Mouse (Mus musculus): ENCODE data around the gene Selenov. TPM values are rescaled to one million over a fixed set of nuclear protein-coding genes. Genes with fewer than 3 reads are reported as not detected.

Selenov gene
- total RNA-seq (2023), result not detected

GRCm38 (mm10) chr7:28290638-28291590 lies at the start of gene Selenov:
Gene Selenov, minus strand, starts transcription at chr7:28291186.

DNA sequence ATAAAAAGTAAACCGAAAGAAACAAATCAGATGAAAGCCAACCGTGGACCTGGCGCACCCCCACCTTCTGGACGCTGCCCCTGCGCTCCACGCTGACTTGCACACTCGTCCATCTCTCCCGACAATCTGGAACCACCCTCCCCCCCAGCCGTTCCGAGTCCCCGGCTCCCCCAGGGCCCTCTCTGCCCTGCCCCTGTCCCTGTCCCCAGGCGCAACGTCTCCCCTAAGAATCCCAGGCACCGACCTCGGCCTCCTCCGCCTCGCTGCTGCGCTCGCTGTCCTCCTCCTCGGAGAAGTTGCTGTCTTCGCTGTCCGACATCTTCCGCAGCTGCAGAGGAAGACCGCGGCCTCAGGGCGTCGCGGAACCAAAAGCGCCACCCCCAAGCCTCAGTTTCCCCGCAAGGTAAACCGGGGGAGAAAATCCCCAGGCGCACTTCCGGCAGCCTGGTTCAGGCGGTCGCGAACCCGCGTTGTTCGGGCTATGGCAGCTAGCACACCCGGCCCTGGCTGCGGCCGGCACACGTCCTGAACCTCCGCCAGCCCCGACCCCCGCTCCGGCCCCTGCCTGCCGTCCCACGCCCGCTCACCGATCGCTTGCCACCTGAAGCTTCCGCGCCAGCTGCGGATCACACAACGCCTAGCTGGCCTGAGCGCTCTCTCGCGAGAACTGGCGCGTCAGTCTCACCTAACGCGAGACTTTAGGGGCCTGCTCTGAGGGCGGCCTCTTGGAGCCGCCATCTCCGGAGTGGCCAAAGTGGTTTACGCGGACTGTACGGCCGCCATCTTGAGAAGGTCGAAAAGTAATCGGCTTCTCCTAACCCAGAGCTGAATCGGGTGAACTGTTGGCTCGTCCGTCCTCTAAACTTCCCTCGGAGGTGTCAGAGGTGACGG lies 47.4 kb upstream of the Selenov start, which contains the start of gene Supt5:
Gene Supt5 (minus strand): TSS at position 639 of the 891 bp plus-strand sequence.

DNA sequence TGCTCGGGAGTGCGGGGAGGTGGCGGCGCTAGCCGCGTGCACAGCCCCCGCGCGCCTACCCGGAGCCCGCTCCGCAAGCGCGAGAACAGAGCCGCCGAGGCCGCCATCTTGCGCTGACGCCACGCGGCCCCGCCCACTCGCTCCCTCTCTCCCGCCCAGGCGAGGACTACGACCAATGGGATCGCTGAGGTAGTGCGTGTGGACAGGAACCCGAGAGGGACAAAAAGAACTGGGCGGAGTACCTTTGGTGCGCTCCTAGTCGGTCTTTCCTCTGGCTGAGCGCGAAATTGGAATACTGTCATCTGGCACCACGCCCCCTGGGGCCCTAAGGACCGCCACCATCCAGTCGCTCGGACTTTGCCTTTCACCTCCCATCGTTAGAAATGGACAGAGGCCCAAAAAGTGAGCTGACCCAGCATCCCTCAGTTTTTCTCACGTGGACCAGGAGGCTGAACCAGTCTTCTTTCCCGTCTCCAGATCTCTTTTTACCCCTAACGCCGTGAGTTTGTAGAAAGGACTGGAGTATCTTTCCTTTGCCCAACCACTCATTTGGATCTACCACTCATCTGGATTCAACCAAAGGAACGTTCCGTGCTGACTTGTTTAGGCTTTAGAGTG lies 21.0 kb upstream of the Selenov start, which contains the start of gene Timm50:
Gene Timm50 (minus strand): TSS at position 147 of the 618 bp plus-strand sequence.

GRCm38 (mm10) chr7:28301616-28302433 lies 10.8 kb upstream of the Selenov start, which contains the start of gene Dll3:
Gene Dll3, minus strand, starts transcription at chr7:28302238.

DNA sequence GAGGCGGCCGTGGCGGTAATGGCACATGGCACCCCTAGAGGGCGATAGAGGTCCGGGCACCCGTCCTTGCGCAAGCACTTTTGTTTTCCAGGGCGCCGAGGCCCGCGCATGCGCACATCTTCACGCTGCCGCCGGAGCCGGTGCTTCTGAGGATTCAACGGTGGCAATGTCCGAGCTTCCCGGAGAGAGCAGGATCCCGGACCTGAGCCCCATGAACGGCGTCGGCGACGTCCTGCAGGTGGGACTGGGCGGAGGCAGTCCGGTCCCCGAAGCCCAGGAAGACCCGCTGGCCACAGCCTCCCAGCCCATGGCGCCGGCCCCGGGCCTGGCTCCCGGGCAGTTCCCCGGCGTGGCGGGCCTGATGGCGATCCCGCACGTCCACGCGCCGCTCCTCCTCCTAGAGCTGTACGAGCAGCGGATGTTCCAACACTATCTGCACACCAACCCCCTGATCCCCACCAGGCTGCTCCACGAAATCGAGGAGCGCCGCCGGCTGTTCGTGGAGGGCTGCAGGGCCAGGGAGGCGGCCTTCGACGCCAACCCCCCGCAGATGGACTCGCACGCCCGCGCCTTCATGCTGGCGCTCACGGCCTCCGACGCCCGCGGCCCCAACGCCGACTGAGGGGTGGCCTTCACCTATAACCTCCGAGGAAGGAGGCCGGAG lies 13.2 kb downstream of the Selenov start, which contains the start of gene Eid2b:
Gene Eid2b (plus strand): TSS at position 125 of the 664 bp plus-strand sequence.

DNA sequence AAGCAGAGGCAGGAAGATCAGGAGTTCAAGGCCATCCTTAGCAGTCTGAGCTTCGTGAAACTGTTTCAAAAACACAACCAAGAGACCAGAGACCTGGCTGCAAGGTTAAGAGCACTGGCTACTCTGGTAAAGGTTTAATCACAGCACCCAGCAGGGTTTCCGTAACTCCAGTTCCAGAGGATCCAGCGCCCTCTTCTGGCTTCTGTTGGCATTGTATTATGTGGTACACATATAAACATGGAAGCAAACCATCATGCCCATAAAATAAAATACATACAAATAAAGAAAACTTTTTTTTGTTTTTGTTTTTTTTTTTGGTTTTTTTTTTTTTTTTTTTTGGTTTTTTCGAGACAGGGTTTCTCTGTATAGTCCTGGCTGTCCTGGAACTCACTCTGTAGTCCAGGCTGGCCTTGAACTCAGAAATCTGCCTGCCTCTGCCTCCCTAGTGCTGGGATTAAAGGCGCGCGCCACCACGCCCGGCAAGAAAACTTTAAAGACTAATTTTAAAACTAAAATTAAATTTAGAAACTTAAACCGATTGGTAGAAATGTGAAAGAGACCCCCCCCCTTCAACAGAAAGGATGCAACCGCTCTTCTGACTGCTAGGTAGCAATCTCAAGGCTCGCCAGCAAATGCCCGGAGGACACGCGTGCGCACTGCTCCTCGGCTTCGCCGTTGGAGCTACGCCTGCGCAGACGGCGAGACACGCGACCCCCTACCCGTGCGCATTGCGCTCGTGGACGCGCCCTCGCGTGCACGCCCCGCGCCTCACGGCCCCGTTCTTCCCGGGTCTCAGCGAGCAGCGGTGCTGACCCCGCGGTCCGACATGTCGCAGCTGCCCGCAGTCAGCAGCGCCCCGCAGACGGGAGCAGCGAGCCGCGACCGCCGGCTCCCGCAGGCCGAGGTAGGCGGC lies 23.6 kb downstream of the Selenov start, which contains the start of gene Eid2:
Gene Eid2 (plus strand): TSS at position 753 of the 913 bp plus-strand sequence.

Other genes with a start within 250 kb of the Selenov start
- gene Psmc4, start 241.1 kb downstream of the Selenov start, total RNA-seq (2023), result 10 to 100 TPM; 71.1 to 72.0 TPM
- not detected for gene Fcgbp, start 219.9 kb downstream of the Selenov start, total RNA-seq (2023)
- not detected for gene 9530053A07Rik, start 161.7 kb downstream of the Selenov start, total RNA-seq (2023)
- 10 to 100 TPM; 69.9 to 73.1 TPM for gene Fbl, start 121.5 kb downstream of the Selenov start, total RNA-seq (2023)
- gene Dyrk1b, start 111.7 kb downstream of the Selenov start, total RNA-seq (2023), result 10 to 100 TPM; 11.1 to 13.9 TPM
- gene Eid2, start 23.3 kb downstream of the Selenov start, total RNA-seq (2023), result 1 to 10 TPM; 1.2 to 1.5 TPM
- gene Eid2b, start 13.4 kb downstream of the Selenov start, total RNA-seq (2023), result 1 to 10 TPM; 4.5 to 4.7 TPM
- gene Dll3, start 11.1 kb upstream of the Selenov start, total RNA-seq (2023), result not detected
- gene Timm50, start 20.9 kb upstream of the Selenov start, total RNA-seq (2023), result 10 to 100 TPM; 24.3 to 28.2 TPM
- 10 to 100 TPM; 72.6 to 73.5 TPM for gene Supt5, start 47.6 kb upstream of the Selenov start, total RNA-seq (2023)
- gene Rps16, start 59.5 kb upstream of the Selenov start, total RNA-seq (2023), result 1,000 to 10,000 TPM; 1,040 to 1,142 TPM
- 10 to 100 TPM; 25.8 to 27.0 TPM for gene Plekhg2, start 81.4 kb upstream of the Selenov start, total RNA-seq (2023)
- 1,000 to 10,000 TPM; 2,020 to 2,166 TPM for gene Zfp36, start 89.1 kb upstream of the Selenov start, total RNA-seq (2023)
- 10 to 100 TPM in 1 of 2 experiments, 1 to 10 TPM in 1; 7.4 to 10.8 TPM for gene Med29, start 101.5 kb upstream of the Selenov start, total RNA-seq (2023)
- 10 to 100 TPM; 59.0 to 65.3 TPM for gene Paf1, start 101.8 kb upstream of the Selenov start, total RNA-seq (2023)
- gene Gmfg, start 146.3 kb upstream of the Selenov start, total RNA-seq (2023), result 100 to 1,000 TPM; 506 TPM
- gene Lrfn1, start 160.8 kb upstream of the Selenov start, total RNA-seq (2023), result 1 to 10 TPM; 4.0 TPM
- not detected for gene Ifnl2, start 219.3 kb upstream of the Selenov start, total RNA-seq (2023)
- gene Ifnl3, start 231.7 kb upstream of the Selenov start, total RNA-seq (2023), result not detected
- not detected for gene Sycn, start 249.7 kb upstream of the Selenov start, total RNA-seq (2023)